Mouse (Mus musculus) MEL (cell line): ENCODE measurements around the gene Eif2ak3. TPM values are rescaled to one million over a fixed set of nuclear protein-coding genes. Genes with fewer than 3 reads are reported as not detected.

Experiments used
- DNase-seq: peaks from one replicate; pipeline ENCODE4 v3.0.0; 2011; ENCODE audit warnings: low read depth, low spot score
- H3K27ac ChIP-seq: 2 replicates; pipeline ENCODE4 v1.5.1; 2012; ENCODE audit warnings: low read depth, mild to moderate bottlenecking, control low read depth, low read length, moderate library complexity; ENCODE audit not compliant: control insufficient read depth
- H3K27me3 ChIP-seq, 2 experiments: fragments of 150-350 bp in 1 of 2; sonication (generic) in 1 of 2; 2 replicates each; pipeline ENCODE4 v1.6.1; 2012; ENCODE audit warnings: low read length in 2 of 2, mild to moderate bottlenecking in 2 of 2, improper control_type of control experiment in 1 of 2, moderate library complexity in 1 of 2; ENCODE audit not compliant: insufficient read depth in 2 of 2, control insufficient read depth in 1 of 2
- H3K36me3 ChIP-seq, 2 experiments: 2 replicates each; pipeline ENCODE4 v1.6.1; 2012 to 2014; ENCODE audit warnings: low read length in 2 of 2, improper control_type of control experiment in 1 of 2, inconsistent platforms in 1 of 2, mild to moderate bottlenecking in 1 of 2; ENCODE audit not compliant: insufficient read depth in 2 of 2, control insufficient read depth in 1 of 2
- H3K4me1 ChIP-seq, 2 experiments: fragments of 150-350 bp in 1 of 2; sonication (generic) in 1 of 2; 2 replicates each; pipeline ENCODE4 v1.6.1; 2012; ENCODE audit warnings: low read length in 2 of 2, improper control_type of control experiment in 1 of 2, mild to moderate bottlenecking in 1 of 2; ENCODE audit not compliant: insufficient read depth in 2 of 2, control insufficient read depth in 1 of 2
- H3K4me3 ChIP-seq, 2 experiments: fragments of 150-350 bp in 1 of 2; sonication (generic) in 1 of 2; 2 replicates each; pipeline ENCODE4 v1.5.1; 2012; ENCODE audit warnings: low read depth in 2 of 2, low read length in 2 of 2, mild to moderate bottlenecking in 2 of 2, moderate library complexity in 2 of 2, control low read depth in 1 of 2, improper control_type of control experiment in 1 of 2; ENCODE audit not compliant: control insufficient read depth in 1 of 2, insufficient read depth in 1 of 2
- H3K79me2 ChIP-seq: 2 replicates; pipeline ENCODE4 v1.6.1; 2012; ENCODE audit warnings: mild to moderate bottlenecking, low read length, moderate library complexity; ENCODE audit not compliant: control insufficient read depth, poor library complexity, insufficient read depth
- H3K9ac ChIP-seq: 2 replicates; pipeline ENCODE4 v1.6.1; 2012; ENCODE audit warnings: low read depth, mild to moderate bottlenecking, control low read depth, low read length, moderate library complexity; ENCODE audit not compliant: control insufficient read depth, poor library complexity, severe bottlenecking
- H3K9me3 ChIP-seq: fragments of 150-350 bp; sonication (generic); replicated peaks from 2 replicates; pipeline ENCODE4 v1.6.1; 2012; ENCODE audit warnings: mild to moderate bottlenecking, low read length, improper control_type of control experiment, moderate library complexity; ENCODE audit not compliant: insufficient read depth
- CHD1 ChIP-seq: IDR thresholded peaks from 2 replicates; pipeline ENCODE4 v1.6.1; 2012; ENCODE audit warnings: low read depth, mild to moderate bottlenecking, inconsistent platforms, low read length, improper control_type of control experiment
- CHD2 ChIP-seq: IDR thresholded peaks from 2 replicates; pipeline ENCODE4 v1.6.1; 2011; ENCODE audit warnings: low read length, improper control_type of control experiment
- CTCF ChIP-seq, 3 experiments: IDR thresholded peaks in 2 of 3; conservative IDR thresholded peaks in 1 of 3; 2 replicates each; pipeline ENCODE4 v1.5.1; 2011 to 2012; ENCODE audit warnings: low read length in 3 of 3, low read depth in 2 of 3, mild to moderate bottlenecking in 2 of 3, improper control_type of control experiment in 1 of 3, inconsistent platforms in 1 of 3, mixed read lengths in 1 of 3, moderate library complexity in 1 of 3; ENCODE audit not compliant: control insufficient read depth in 1 of 3, insufficient read depth in 1 of 3, poor library complexity in 1 of 3, severe bottlenecking in 1 of 3
- ETS1 ChIP-seq: IDR thresholded peaks from 2 replicates; pipeline ENCODE4 v1.6.1; 2012; ENCODE audit warnings: low read depth, mild to moderate bottlenecking, inconsistent platforms, low read length, improper control_type of control experiment, moderate library complexity
- GABPA ChIP-seq: IDR thresholded peaks from 2 replicates; pipeline ENCODE4 v1.6.1; 2012; ENCODE audit warnings: low read depth, mild to moderate bottlenecking, inconsistent platforms, low read length, improper control_type of control experiment, moderate library complexity
- KAT2A ChIP-seq: conservative IDR thresholded peaks from 2 replicates; pipeline ENCODE4 v1.6.1; 2012; ENCODE audit warnings: low read depth, low read length, improper control_type of control experiment, inconsistent platforms
- NELFE ChIP-seq: IDR thresholded peaks from 2 replicates; pipeline ENCODE4 v1.6.1; 2011; ENCODE audit warnings: low read depth, low read length, improper control_type of control experiment
- POLR2A ChIP-seq, 2 experiments: IDR thresholded peaks; 2 replicates each; pipeline ENCODE4 v1.6.1; 2011 to 2012; ENCODE audit warnings: low read length in 2 of 2, mild to moderate bottlenecking in 2 of 2, control low read depth in 1 of 2, improper control_type of control experiment in 1 of 2, low read depth in 1 of 2, moderate library complexity in 1 of 2; ENCODE audit not compliant: control insufficient read depth in 1 of 2, insufficient read depth in 1 of 2, poor library complexity in 1 of 2
- RAD21 ChIP-seq: IDR thresholded peaks from 2 replicates; pipeline ENCODE4 v1.6.1; 2011; ENCODE audit warnings: mild to moderate bottlenecking, low read depth, low read length, improper control_type of control experiment
- RCOR1 ChIP-seq: IDR thresholded peaks from 2 replicates; pipeline ENCODE4 v1.6.1; 2012; ENCODE audit warnings: low read depth, mild to moderate bottlenecking, inconsistent platforms, low read length, improper control_type of control experiment
- SIN3A ChIP-seq: IDR thresholded peaks from 2 replicates; pipeline ENCODE4 v1.6.1; 2012; ENCODE audit warnings: low read length, improper control_type of control experiment, inconsistent platforms
- USF1 ChIP-seq: IDR thresholded peaks from 2 replicates; pipeline ENCODE4 v1.6.1; 2014; ENCODE audit warnings: low read depth, mild to moderate bottlenecking, inconsistent platforms, low read length, improper control_type of control experiment, moderate library complexity
- USF2 ChIP-seq, 2 experiments: IDR thresholded peaks; 2 replicates each; pipeline ENCODE4 v1.6.1; 2011 to 2012; ENCODE audit warnings: improper control_type of control experiment in 2 of 2, low read length in 2 of 2, borderline replicate concordance in 1 of 2, inconsistent platforms in 1 of 2, low read depth in 1 of 2, mild to moderate bottlenecking in 1 of 2; ENCODE audit not compliant: insufficient read depth in 1 of 2
- ZC3H11A ChIP-seq: IDR thresholded peaks from 2 replicates; pipeline ENCODE4 v1.6.1; 2012; ENCODE audit warnings: low read depth, mild to moderate bottlenecking, inconsistent platforms, low read length, improper control_type of control experiment
- ZKSCAN1 ChIP-seq: IDR thresholded peaks from 2 replicates; pipeline ENCODE4 v1.6.1; 2012; ENCODE audit warnings: low read depth, mild to moderate bottlenecking, inconsistent platforms, low read length, improper control_type of control experiment, moderate library complexity
- ZNF384 ChIP-seq: IDR thresholded peaks from 2 replicates; pipeline ENCODE4 v1.6.1; 2012; ENCODE audit warnings: low read depth, mild to moderate bottlenecking, inconsistent platforms, low read length, improper control_type of control experiment
- polyA plus RNA-seq, 2 experiments: library from polyadenylated mRNA; stranded (reverse) in 1 of 2; unstranded in 1 of 2; fragments of >175 nt in 1 of 2; fragments of >200 nt in 1 of 2; gene quantifications; 2 replicates each; pipeline versions ENCODE4 v1.2.1 to v1.2.4; 2012; ENCODE audit warnings: low replicate concordance in 2 of 2, low read depth in 1 of 2; ENCODE audit not compliant: insufficient read length in 2 of 2, insufficient read depth in 1 of 2, missing spikeins in 1 of 2
- total RNA-seq: library from RNA; depleted of rRNA; stranded (reverse); fragments of 300-350 nt; gene quantifications from 2 replicates; pipeline ENCODE4 v1.2.3, GENCODE M21; 2012

Gene Eif2ak3
- total and polyA plus RNA-seq, 3 experiments: 9.1 to 9.9 TPM; not detected in 1

DNA sequence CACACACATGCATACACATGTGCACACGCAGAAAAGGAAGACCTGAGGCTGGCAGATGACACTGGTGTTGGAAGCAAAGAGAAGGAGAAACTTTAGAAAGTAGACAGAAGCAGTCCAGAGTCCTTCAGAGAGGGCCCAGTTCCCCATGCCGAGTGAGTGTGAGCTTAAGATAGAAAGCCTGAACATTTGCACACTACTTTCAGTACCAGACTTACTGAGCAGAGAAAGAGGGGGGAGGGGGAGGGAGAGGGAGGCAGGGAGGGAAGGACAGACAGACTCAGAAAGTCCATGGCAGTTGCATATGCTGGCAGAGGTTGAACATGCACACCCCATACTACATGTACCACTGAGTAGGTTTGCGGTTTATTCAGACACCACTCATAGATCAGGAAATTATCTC lies 13.8 kb upstream of the Eif2ak3 start:
- no peak overlapping the region for H3K4me3 ChIP-seq
- no peak overlapping the region for H3K27ac ChIP-seq
- peaks cover 18 to 41% of the 10 kb centered on the region in 2 experiments for H3K27me3 ChIP-seq
- H3K79me2 ChIP-seq: no peaks in the 10 kb centered on the region
- H3K36me3 ChIP-seq: no peaks in the 10 kb centered on the region
- no peak overlapping the region for H3K9ac ChIP-seq
- H3K9me3 ChIP-seq: no peaks in the 10 kb centered on the region
- TF ChIP-seq RCOR1 (no peak), ZNF384 (no peak), POLR2A (IDR thresholded peaks at IDR 0.05; ENCODE audit: control insufficient read depth in 1 of 2, insufficient read depth in 1 of 2, low read depth in 1 of 2, low read length in 2 of 2, poor library complexity in 1 of 2) (no peak), USF2 (IDR thresholded peaks at IDR 0.05; ENCODE audit: borderline replicate concordance in 1 of 2, insufficient read depth in 1 of 2, low read depth in 1 of 2, low read length in 2 of 2) (no peak), RAD21 (no peak), ZKSCAN1 (no peak)
- no peaks in the 10 kb centered on the region for H3K4me1 ChIP-seq
- no peak for DNase-seq

DNA sequence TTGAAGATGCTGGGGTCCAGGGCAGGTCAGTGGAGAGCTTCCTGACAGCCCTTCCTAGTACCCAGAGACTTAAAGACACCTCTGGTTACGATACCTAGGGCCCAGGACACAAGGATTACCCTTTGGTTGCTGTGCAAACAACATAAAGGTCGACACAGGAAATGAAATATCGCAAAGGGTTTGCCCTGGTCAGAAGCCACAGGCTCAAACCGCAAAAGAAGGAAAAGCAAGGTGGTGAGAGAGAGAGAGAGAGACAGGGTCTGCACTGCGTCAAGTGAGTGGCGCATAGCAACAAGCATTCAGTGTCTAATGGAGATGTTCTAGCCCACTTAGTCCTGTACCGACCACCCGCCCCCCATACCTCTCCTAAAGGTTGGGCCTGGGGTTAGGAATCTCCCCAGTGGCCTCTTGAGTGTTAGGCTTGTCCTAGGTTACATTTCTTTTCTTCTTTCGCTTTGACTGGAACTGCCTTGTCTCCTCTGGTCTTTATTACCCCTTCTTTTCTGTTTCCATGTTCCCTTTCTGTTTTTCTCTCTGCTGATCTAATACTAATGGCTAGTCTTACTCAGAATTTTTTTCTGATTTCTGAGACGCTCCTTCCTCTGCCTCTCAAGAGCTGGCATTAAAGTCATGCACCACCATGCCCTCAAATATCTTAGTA lies 13.0 kb upstream of the Eif2ak3 start:
- DNase-seq: no peak
- H3K9me3 ChIP-seq: no peaks in the 10 kb centered on the region
- H3K27ac ChIP-seq: no peak overlapping the region
- no peaks in the 10 kb centered on the region for H3K36me3 ChIP-seq
- H3K79me2 ChIP-seq: no peaks in the 10 kb centered on the region
- TF ChIP-seq SIN3A: no peak
- no peak for TF ChIP-seq USF1
- TF ChIP-seq ZNF384: no peak
- TF ChIP-seq NELFE: no peak
- TF ChIP-seq CTCF (IDR thresholded peaks at IDR 0.05 in 2 of 3, conservative IDR thresholded peaks at IDR 0.05 in 1 of 3; ENCODE audit: control insufficient read depth in 1 of 3, insufficient read depth in 1 of 3, low read depth in 2 of 3, low read length in 3 of 3, poor library complexity in 1 of 3, severe bottlenecking in 1 of 3): no peak
- no peak for TF ChIP-seq ETS1
- TF ChIP-seq KAT2A: no peak
- no peak for TF ChIP-seq RAD21
- TF ChIP-seq CHD1: no peak
- no peak for TF ChIP-seq ZC3H11A
- no peak for TF ChIP-seq CHD2
- no peak for TF ChIP-seq GABPA
- peaks cover 18 to 46% of the 10 kb centered on the region in 2 experiments for H3K27me3 ChIP-seq
- no peak overlapping the region for H3K9ac ChIP-seq
- no peaks in the 10 kb centered on the region for H3K4me1 ChIP-seq
- H3K4me3 ChIP-seq: no peak overlapping the region
